ENCODE assay signal across 8 mouse cellular contexts in genomic region chr1:162740401-162740835, GRCm38 (mm10). TPM values are rescaled to one million over a fixed set of nuclear protein-coding genes. Genes with fewer than 3 reads are reported as not detected.
DNase-seq lines count a peak whose midpoint lies in the region; ATAC-seq and TF ChIP-seq lines count a peak whose summit lies in the region.

Gene Prrc2c (minus strand): TSS chr1:162740556.

- peak; percentile 98 for DNase-seq in 416B (ENCODE audit: low read depth)
- peak; percentile 99 for DNase-seq in heart, adult 8-10 months (ENCODE audit: low spot score)
- DNase-seq in kidney, adult 9 months, result peak; percentile 99
- peak; percentile 99 for DNase-seq in limb, embryonic 14.5 days (ENCODE audit: low spot score)
- DNase-seq in midbrain, postnatal 0 days (ENCODE audit: low spot score), result peak; percentile 100
- peak; percentile 92 to 98 for DNase-seq in spleen, postnatal 14 days (ENCODE audit: low spot score in 2 of 2)

- H3K27me3 ChIP-seq in embryonic facial prominence, embryonic 15.5 days, result no peaks in the 10 kb centered on the region
- H3K27me3 ChIP-seq in limb, embryonic 14.5 days (ENCODE audit: control insufficient read depth, insufficient read depth, low read length), result no peaks in the 10 kb centered on the region
- H3K27me3 ChIP-seq in midbrain, postnatal 0 days (ENCODE audit: insufficient read depth, low read length), result no peaks in the 10 kb centered on the region

- peak within 1 kb of the TSS; percentile 98 for H3K27ac ChIP-seq in bone marrow, adult 2 months (ENCODE audit: control insufficient read depth, insufficient read depth, low read depth, low read length, poor library complexity)
- peak within 1 kb of the TSS; percentile 100 for H3K27ac ChIP-seq in embryonic facial prominence, embryonic 15.5 days (replicated peaks)
- H3K27ac ChIP-seq in limb, embryonic 14.5 days (replicated peaks; ENCODE audit: low read depth, low read length), result peak within 1 kb of the TSS; percentile 99
- peak within 1 kb of the TSS; percentile 98 for H3K27ac ChIP-seq in midbrain, postnatal 0 days (ENCODE audit: low read depth, low read length)

- H3K4me1 ChIP-seq in bone marrow, adult 2 months (ENCODE audit: control insufficient read depth, insufficient read depth, low read length), result no peaks in the 10 kb centered on the region; the same call in 1 of the 2 replicates
- peaks cover 13% of the 10 kb centered on the region; the same call in 1 of the 2 replicates for H3K4me1 ChIP-seq in embryonic facial prominence, embryonic 15.5 days
- peaks cover 14% of the 10 kb centered on the region for H3K4me1 ChIP-seq in limb, embryonic 14.5 days (ENCODE audit: control insufficient read depth, insufficient read depth, low read length)
- H3K4me1 ChIP-seq in midbrain, postnatal 0 days (ENCODE audit: insufficient read depth, low read length), result peaks cover 14% of the 10 kb centered on the region

- H3K4me2 ChIP-seq in embryonic facial prominence, embryonic 15.5 days (replicated peaks), result peak within 1 kb of the TSS; percentile 54
- H3K4me2 ChIP-seq in limb, embryonic 14.5 days (replicated peaks; ENCODE audit: low read depth, low read length, severe bottlenecking), result peak within 1 kb of the TSS; percentile 80
- peak within 1 kb of the TSS; percentile 72 for H3K4me2 ChIP-seq in midbrain, postnatal 0 days (ENCODE audit: low read depth, low read length, poor library complexity, severe bottlenecking)

- peak; percentile 53; the same call in 1 of the 2 replicates for TF ChIP-seq CTCF in bone marrow, adult 2 months (IDR thresholded peaks at IDR 0.05; ENCODE audit: control insufficient read depth, insufficient read depth, low read length)
- TF ChIP-seq CTCF in midbrain, postnatal 0 days (IDR thresholded peaks at IDR 0.05), result peak; percentile 75

- H3K9ac ChIP-seq in embryonic facial prominence, embryonic 15.5 days, result peak within 1 kb of the TSS; percentile 98
- H3K9ac ChIP-seq in limb, embryonic 14.5 days (ENCODE audit: low read depth, low read length, severe bottlenecking), result peak within 1 kb of the TSS; percentile 98
- peak within 1 kb of the TSS; percentile 98 for H3K9ac ChIP-seq in midbrain, postnatal 0 days (replicated peaks; ENCODE audit: low read length, poor library complexity, severe bottlenecking)

- peak; percentile 62; the same call in 1 of the 2 replicates for TF ChIP-seq POLR2A in bone marrow, adult 2 months (IDR thresholded peaks at IDR 0.05; ENCODE audit: borderline replicate concordance, control insufficient read depth, low read depth, low read length)
- TF ChIP-seq POLR2A in limb, embryonic 14.5 days (IDR thresholded peaks at IDR 0.05; ENCODE audit: borderline replicate concordance, extremely low read depth, insufficient read depth, insufficient read length), result peak; percentile 95; the same call in 1 of the 2 replicates

- under 1% methylated on average over 36 of the region's 36 CpGs for WGBS in bone marrow, adult 2 months
- under 1% methylated on average over 36 of the region's 36 CpGs for WGBS in embryonic facial prominence, embryonic 15.5 days
- WGBS in limb, embryonic 14.5 days, result under 1% methylated on average over 36 of the region's 36 CpGs
- 0% methylated on average over 36 of the region's 36 CpGs for WGBS in midbrain, postnatal 0 days

- no peaks in the 10 kb centered on the region for H3K36me3 ChIP-seq in embryonic facial prominence, embryonic 15.5 days
- no peaks in the 10 kb centered on the region for H3K36me3 ChIP-seq in limb, embryonic 14.5 days (ENCODE audit: control insufficient read depth, insufficient read depth, low read length)
- H3K36me3 ChIP-seq in midbrain, postnatal 0 days (ENCODE audit: insufficient read depth, low read length), result no peaks in the 10 kb centered on the region

- peak; percentile 92 for ATAC-seq in embryonic facial prominence, embryonic 15.5 days (ENCODE audit: insufficient number of reproducible peaks, low FRiP score, low TSS enrichment, low read depth)
- ATAC-seq in limb, embryonic 14.5 days (ENCODE audit: low FRiP score, low read depth), result peak; percentile 95
- ATAC-seq in midbrain, postnatal 0 days (ENCODE audit: low FRiP score), result peak; percentile 98

- no peaks in the 10 kb centered on the region for H3K9me3 ChIP-seq in embryonic facial prominence, embryonic 15.5 days (replicated peaks)
- H3K9me3 ChIP-seq in limb, embryonic 14.5 days (ENCODE audit: control insufficient read depth, low read length), result no peaks in the 10 kb centered on the region
- H3K9me3 ChIP-seq in midbrain, postnatal 0 days (ENCODE audit: low read length), result no peaks in the 10 kb centered on the region

- peak within 1 kb of the TSS; percentile 91 for H3K4me3 ChIP-seq in bone marrow, adult 2 months (replicated peaks; ENCODE audit: control insufficient read depth, low read depth, low read length)
- peak within 1 kb of the TSS; percentile 89 for H3K4me3 ChIP-seq in embryonic facial prominence, embryonic 15.5 days (replicated peaks)
- H3K4me3 ChIP-seq in limb, embryonic 14.5 days (replicated peaks; ENCODE audit: low read length), result peak within 1 kb of the TSS; percentile 99
- peak within 1 kb of the TSS; percentile 99 for H3K4me3 ChIP-seq in midbrain, postnatal 0 days (ENCODE audit: low read depth, low read length)

RNA-seq across cellular contexts. Expression of gene Prrc2c, which starts in this region (rescaled TPM):
- polyA plus RNA-seq in bone marrow, adult 2 months (2011; ENCODE audit: insufficient read depth, insufficient read length, low replicate concordance, missing spikeins), result 73.2 and 95.5 TPM in 2 replicates
- polyA plus RNA-seq in embryonic facial prominence, embryonic 15.5 days (2015; fragmentation: Nextera tagmentation; extraction: Ambion mirVana), result 151 and 156 TPM in 2 replicates
- total RNA-seq in heart, adult 8-10 months (2022), result 10 to 100 TPM; 68.5 to 76.0 (median 71.9) TPM
- polyA plus RNA-seq in limb, embryonic 14.5 days (2012; rRNA removed), result 69.1 and 75.3 TPM in 2 replicates
- polyA plus RNA-seq in limb, embryonic 14.5 days (2014; fragmentation: Nextera tagmentation; extraction: Ambion mirVana), result 165 and 186 TPM in 2 replicates
- total RNA-seq in midbrain, postnatal 0 days (2014; rRNA removed), result 71.5 and 91.8 TPM in 2 replicates
- polyA plus RNA-seq in midbrain, postnatal 0 days (2015; fragmentation: Nextera tagmentation; extraction: Ambion mirVana), result 121 and 155 TPM in 2 replicates

Comparison
In these comparisons a context has a peak if more than half of its experiments do, and no peak if none do; other contexts are left out.
1. Peak in every context shown above with its lines: DNase-seq, ATAC-seq, H3K4me3 ChIP-seq and H3K27ac ChIP-seq.